Mouse (Mus musculus) liver, embryonic 14.5 days (tissue): ENCODE results near the gene Artn.

Source experiments
- CTCF ChIP-seq: IDR thresholded peaks from 2 replicates; pipeline ENCODE4 v1.5.1; 2016; ENCODE audit warnings: antibody characterized with exemption, low read depth, control low read depth
- EP300 ChIP-seq: IDR thresholded peaks from 2 replicates; pipeline ENCODE4 v1.6.1; 2016; ENCODE audit warnings: antibody characterized with exemption, low read depth

GRCm38 (mm10) chr4:117884146-117884545 lies 45.4 kb downstream of the Artn start:
- no peak for TF ChIP-seq CTCF
- TF ChIP-seq EP300 = no peak
